Mouse (Mus musculus): Measurements from ENCODE around the gene Caml. TPM values are rescaled to one million over a fixed set of nuclear protein-coding genes. Genes with fewer than 3 reads are reported as not detected.
"Not testable (repeated sequence)": the region's sequence is repeated elsewhere in the genome, so short reads cannot be mapped to it uniquely, and the experiment has no call there.

Gene Caml
- polyA plus RNA-seq (2012; rRNA removed), result 24.8 and 26.8 TPM in 2 replicates

- H3K36me3 ChIP-seq (ENCODE audit: control insufficient read depth, insufficient read depth, low read length), result no peaks in the 10 kb centered on the region; the same call in 1 of the 2 replicates
- peak within 1 kb of the TSS; percentile 97 for H3K27ac ChIP-seq (ENCODE audit: control insufficient read depth, insufficient read depth, low read depth, low read length)
- peaks cover 2% of the 10 kb centered on the region for H3K4me1 ChIP-seq (ENCODE audit: control insufficient read depth, insufficient read depth, low read length)
- peak within 1 kb of the TSS; percentile 96 for H3K4me3 ChIP-seq (ENCODE audit: control insufficient read depth, low read depth, low read length)
- TF ChIP-seq CTCF (IDR thresholded peaks at IDR 0.05; ENCODE audit: control insufficient read depth, insufficient read depth, insufficient replicate concordance, low read depth, low read length) (no peak), POLR2A (IDR thresholded peaks at IDR 0.05; ENCODE audit: control insufficient read depth, low read depth, low read length) (peak; percentile 91)
- no peaks in the 10 kb centered on the region for H3K27me3 ChIP-seq (ENCODE audit: control insufficient read depth, insufficient read depth, low read length)
Measured at GRCm38 (mm10) chr13:55622649-55623541, at the start of gene Caml. Gene Caml, plus strand, starts transcription at chr13:55623005.

- no peak within 1 kb of the TSS for H3K4me3 ChIP-seq (ENCODE audit: control insufficient read depth, low read depth, low read length)
Measured at GRCm38 (mm10) chr13:55573432-55573831, 49.4 kb upstream of the Caml start, which contains the start of gene Tmed9. Gene Tmed9, plus strand, starts transcription at chr13:55573732.

GRCm38 (mm10) chr13:55574321-55574720 lies 48.5 kb upstream of the Caml start:
- no peak for TF ChIP-seq POLR2A (IDR thresholded peaks at IDR 0.05; ENCODE audit: control insufficient read depth, low read depth, low read length)
- TF ChIP-seq CTCF (IDR thresholded peaks at IDR 0.05; ENCODE audit: control insufficient read depth, insufficient read depth, insufficient replicate concordance, low read depth, low read length), result no peak
- H3K27ac ChIP-seq (ENCODE audit: control insufficient read depth, insufficient read depth, low read depth, low read length), result no peak overlapping the region
- H3K4me3 ChIP-seq (ENCODE audit: control insufficient read depth, low read depth, low read length), result no peak overlapping the region
- peaks cover 8% of the 10 kb centered on the region for H3K4me1 ChIP-seq (ENCODE audit: control insufficient read depth, insufficient read depth, low read length)
- H3K36me3 ChIP-seq (ENCODE audit: control insufficient read depth, insufficient read depth, low read length), result no peaks in the 10 kb centered on the region
- H3K27me3 ChIP-seq (ENCODE audit: control insufficient read depth, insufficient read depth, low read length), result no peaks in the 10 kb centered on the region

More at GRCm38 (mm10) chr13:55573432-55573831, 49.4 kb upstream of the Caml start, which contains the start of gene Tmed9:
- no peak within 1 kb of the TSS for H3K27ac ChIP-seq (ENCODE audit: control insufficient read depth, insufficient read depth, low read depth, low read length)
- no peaks in the 10 kb centered on the region for H3K36me3 ChIP-seq (ENCODE audit: control insufficient read depth, insufficient read depth, low read length)
- H3K4me1 ChIP-seq (ENCODE audit: control insufficient read depth, insufficient read depth, low read length), result peaks cover 8% of the 10 kb centered on the region
- H3K27me3 ChIP-seq (ENCODE audit: control insufficient read depth, insufficient read depth, low read length), result no peaks in the 10 kb centered on the region
- TF ChIP-seq POLR2A (IDR thresholded peaks at IDR 0.05; ENCODE audit: control insufficient read depth, low read depth, low read length) (no peak), CTCF (IDR thresholded peaks at IDR 0.05; ENCODE audit: control insufficient read depth, insufficient read depth, insufficient replicate concordance, low read depth, low read length) (no peak)

GRCm38 (mm10) chr13:55575932-55576331 lies 46.9 kb upstream of the Caml start:
- Histone ChIP-seq H3K4me3 (ENCODE audit: control insufficient read depth, low read depth, low read length) (no peak overlapping the region), H3K36me3 (ENCODE audit: control insufficient read depth, insufficient read depth, low read length) (no peaks in the 10 kb centered on the region), H3K27me3 (ENCODE audit: control insufficient read depth, insufficient read depth, low read length) (no peaks in the 10 kb centered on the region), H3K4me1 (ENCODE audit: control insufficient read depth, insufficient read depth, low read length) (peaks cover 3% of the 10 kb centered on the region), H3K27ac (ENCODE audit: control insufficient read depth, insufficient read depth, low read depth, low read length) (no peak overlapping the region)
- TF ChIP-seq POLR2A (IDR thresholded peaks at IDR 0.05; ENCODE audit: control insufficient read depth, low read depth, low read length) (no peak), CTCF (IDR thresholded peaks at IDR 0.05; ENCODE audit: control insufficient read depth, insufficient read depth, insufficient replicate concordance, low read depth, low read length) (no peak)

GRCm38 (mm10) chr13:55576872-55577271 lies 45.9 kb upstream of the Caml start:
- H3K27ac ChIP-seq (ENCODE audit: control insufficient read depth, insufficient read depth, low read depth, low read length); H3K4me3 ChIP-seq (ENCODE audit: control insufficient read depth, low read depth, low read length); H3K36me3 ChIP-seq (ENCODE audit: control insufficient read depth, insufficient read depth, low read length); H3K27me3 ChIP-seq (ENCODE audit: control insufficient read depth, insufficient read depth, low read length); H3K4me1 ChIP-seq (ENCODE audit: control insufficient read depth, insufficient read depth, low read length): not testable (repeated sequence)

GRCm38 (mm10) chr13:55578086-55578485 lies 44.7 kb upstream of the Caml start:
- Histone ChIP-seq H3K4me1 (ENCODE audit: control insufficient read depth, insufficient read depth, low read length) (no peaks in the 10 kb centered on the region), H3K36me3 (ENCODE audit: control insufficient read depth, insufficient read depth, low read length) (no peaks in the 10 kb centered on the region), H3K27ac (ENCODE audit: control insufficient read depth, insufficient read depth, low read depth, low read length) (no peak overlapping the region), H3K27me3 (ENCODE audit: control insufficient read depth, insufficient read depth, low read length) (no peaks in the 10 kb centered on the region), H3K4me3 (ENCODE audit: control insufficient read depth, low read depth, low read length) (no peak overlapping the region)
- no peak for TF ChIP-seq POLR2A (IDR thresholded peaks at IDR 0.05; ENCODE audit: control insufficient read depth, low read depth, low read length)
- TF ChIP-seq CTCF (IDR thresholded peaks at IDR 0.05; ENCODE audit: control insufficient read depth, insufficient read depth, insufficient replicate concordance, low read depth, low read length), result no peak

- no peak overlapping the region for H3K27ac ChIP-seq (ENCODE audit: control insufficient read depth, insufficient read depth, low read depth, low read length)
- peaks cover 2% of the 10 kb centered on the region for H3K36me3 ChIP-seq (ENCODE audit: control insufficient read depth, insufficient read depth, low read length)
- TF ChIP-seq CTCF (IDR thresholded peaks at IDR 0.05; ENCODE audit: control insufficient read depth, insufficient read depth, insufficient replicate concordance, low read depth, low read length) (no peak), POLR2A (IDR thresholded peaks at IDR 0.05; ENCODE audit: control insufficient read depth, low read depth, low read length) (no peak)
- H3K27me3 ChIP-seq (ENCODE audit: control insufficient read depth, insufficient read depth, low read length), result no peaks in the 10 kb centered on the region
- no peak overlapping the region for H3K4me3 ChIP-seq (ENCODE audit: control insufficient read depth, low read depth, low read length)
- no peaks in the 10 kb centered on the region; the same call in none of the 2 replicates for H3K4me1 ChIP-seq (ENCODE audit: control insufficient read depth, insufficient read depth, low read length)
Measured at GRCm38 (mm10) chr13:55591961-55592490, 30.8 kb upstream of the Caml start.
